Mouse (Mus musculus) stomach, postnatal 0 days (tissue): ENCODE measurements around the gene Acoxl.

ENCODE experiments used
- CTCF ChIP-seq: IDR thresholded peaks from 2 replicates; pipeline ENCODE4 v1.5.1; 2016; ENCODE audit warnings: antibody characterized with exemption, low read depth, mild to moderate bottlenecking, moderate library complexity
- EP300 ChIP-seq: optimal IDR thresholded peaks from 2 replicates; pipeline ENCODE3; 2016; ENCODE audit warnings: antibody characterized with exemption

DNA sequence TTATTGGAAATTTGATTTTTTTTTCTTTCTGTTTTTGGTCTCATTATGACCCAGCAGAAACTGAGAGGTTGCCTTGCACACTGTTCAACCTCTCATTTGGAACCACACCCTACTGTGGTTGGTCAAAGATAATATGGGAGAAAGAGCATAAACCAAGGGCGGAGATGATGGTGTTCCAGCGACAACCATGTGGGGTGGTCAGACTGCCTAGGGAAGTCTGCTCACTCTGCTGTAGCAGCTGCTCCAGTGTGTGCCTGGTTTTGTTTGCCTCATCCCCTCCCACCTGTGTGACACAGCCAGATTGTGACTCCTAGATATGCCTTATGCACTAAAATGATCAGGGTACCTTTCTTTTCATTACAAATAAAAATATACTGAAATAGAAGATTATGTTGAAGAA lies 130.3 kb downstream of the Acoxl start:
- no peak for TF ChIP-seq CTCF
- no peak for TF ChIP-seq EP300
